Comparison of ENCODE assay signal across 9 mouse cellular contexts in the genomic region with DNA sequence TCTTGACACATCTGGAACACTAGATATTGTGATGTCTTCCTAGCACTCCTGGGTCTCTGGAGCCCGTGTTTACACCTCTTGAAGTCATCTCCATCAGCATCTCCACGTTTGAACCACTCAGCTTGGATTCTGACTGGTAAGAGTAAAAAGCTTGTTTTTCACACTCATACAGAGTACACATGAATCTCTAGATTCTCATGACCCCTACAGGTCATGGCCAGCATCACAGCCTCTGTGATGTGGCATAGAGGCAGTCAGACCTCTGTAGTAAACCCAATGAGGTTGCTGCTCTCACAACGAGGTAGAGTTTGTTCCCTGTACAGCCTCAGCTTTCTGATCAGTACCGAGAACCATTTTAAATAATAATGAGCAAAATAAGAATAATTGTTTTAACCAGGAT.
DNase-seq lines count a peak whose midpoint lies in the region; ATAC-seq and TF ChIP-seq lines count a peak whose summit lies in the region.
"Had no signal": no experiment of that assay in that cellular context is flagged by ENCODE, and none has a peak within 500 bp of the region (broad histone marks: within the 10 kb centered on the region; RNA-seq: fewer than 3 reads in every experiment).

No protein-coding gene starts in this region.

- H3K36me3 ChIP-seq in heart, postnatal 0 days (replicated peaks; ENCODE audit: control insufficient read depth, insufficient read depth, low read length) = no peaks in the 10 kb centered on the region
- no peaks in the 10 kb centered on the region for H3K36me3 ChIP-seq in heart, embryonic 11.5 days (ENCODE audit: control insufficient read depth, insufficient read depth, low read length)
- no peaks in the 10 kb centered on the region for H3K36me3 ChIP-seq in liver, postnatal 0 days (replicated peaks; ENCODE audit: insufficient read depth, low read length)
- H3K36me3 ChIP-seq in liver, embryonic 12.5 days = no peaks in the 10 kb centered on the region
- H3K36me3 ChIP-seq: embryonic facial prominence, embryonic 12.5 days; lung, embryonic 15.5 days had no signal

- H3K4me2 ChIP-seq in heart, postnatal 0 days (ENCODE audit: low read depth, low read length) = no peak overlapping the region
- no peak overlapping the region for H3K4me2 ChIP-seq in heart, embryonic 11.5 days
- H3K4me2 ChIP-seq in liver, postnatal 0 days (ENCODE audit: low read depth, low read length) = no peak overlapping the region
- H3K4me2 ChIP-seq in liver, embryonic 12.5 days = no peak overlapping the region
- H3K4me2 ChIP-seq: embryonic facial prominence, embryonic 12.5 days; lung, embryonic 15.5 days had no signal

- no peak for ATAC-seq in heart, postnatal 0 days (ENCODE audit: insufficient read depth, low read depth)
- no peak for ATAC-seq in heart, embryonic 11.5 days (replicated peaks; ENCODE audit: insufficient number of reproducible peaks, low FRiP score, low TSS enrichment)
- no peak for ATAC-seq in liver, postnatal 0 days
- ATAC-seq in liver, embryonic 12.5 days = no peak
- ATAC-seq in Patski = no peak

- no peak overlapping the region for H3K9ac ChIP-seq in heart, postnatal 0 days (replicated peaks; ENCODE audit: low read depth, low read length)
- H3K9ac ChIP-seq in heart, embryonic 11.5 days (ENCODE audit: low read depth, low read length) = no peak overlapping the region
- no peak overlapping the region for H3K9ac ChIP-seq in liver, postnatal 0 days (replicated peaks)
- H3K9ac ChIP-seq in liver, embryonic 12.5 days = no peak overlapping the region
- H3K9ac ChIP-seq: embryonic facial prominence, embryonic 12.5 days; lung, embryonic 15.5 days had no signal

- WGBS in heart, postnatal 0 days = 43% methylated on average over 4 of the region's 4 CpGs
- WGBS in heart, embryonic 11.5 days (ENCODE audit: insufficient replicate concordance) = 46% methylated on average over 4 of the region's 4 CpGs
- 46% methylated on average over 4 of the region's 4 CpGs for WGBS in liver, postnatal 0 days (ENCODE audit: insufficient replicate concordance)
- WGBS in liver, embryonic 12.5 days (ENCODE audit: insufficient replicate concordance) = 43% methylated on average over 4 of the region's 4 CpGs

- CTCF ChIA-PET in Patski (lab: Charles Lee) = no interaction called here

- 0 out of 2 replicates have a peak, but pooled peaks cover 9% of the 10 kb centered on the region for H3K9me3 ChIP-seq in heart, postnatal 0 days (replicated peaks; ENCODE audit: control insufficient read depth, low read length)
- no peaks in the 10 kb centered on the region for H3K9me3 ChIP-seq in heart, embryonic 11.5 days (replicated peaks; ENCODE audit: control insufficient read depth, low read length)
- H3K9me3 ChIP-seq in liver, postnatal 0 days (ENCODE audit: low read length) = no peaks in the 10 kb centered on the region
- H3K9me3 ChIP-seq in liver, embryonic 12.5 days (replicated peaks) = 0 out of 2 replicates have a peak, but pooled peaks cover 29% of the 10 kb centered on the region
- H3K9me3 ChIP-seq: embryonic facial prominence, embryonic 12.5 days; lung, embryonic 15.5 days had no signal

- in situ Hi-C loops in Patski (cut with MboI; ENCODE audit: low pct_unique_long_range_greater_than_20kb) = no loop called here

- peak; percentile 6; the same call in 1 of the 2 replicates for TF ChIP-seq CTCF in heart, postnatal 0 days (IDR thresholded peaks at IDR 0.05; ENCODE audit: low read depth)
- TF ChIP-seq CTCF in liver, postnatal 0 days (IDR thresholded peaks at IDR 0.05; ENCODE audit: low read depth) = peak; percentile 31
- TF ChIP-seq CTCF in Patski (IDR thresholded peaks at IDR 0.05) = peak; percentile 21

- no peaks in the 10 kb centered on the region for H3K27me3 ChIP-seq in heart, postnatal 0 days (ENCODE audit: control insufficient read depth, insufficient read depth, low read length)
- no peaks in the 10 kb centered on the region for H3K27me3 ChIP-seq in heart, embryonic 11.5 days (ENCODE audit: control insufficient read depth, insufficient read depth, low read length)
- H3K27me3 ChIP-seq in liver, postnatal 0 days (ENCODE audit: insufficient read depth, low read length) = no peaks in the 10 kb centered on the region
- H3K27me3 ChIP-seq in liver, embryonic 12.5 days (replicated peaks) = no peaks in the 10 kb centered on the region
- H3K27me3 ChIP-seq in Patski = no peaks in the 10 kb centered on the region
- H3K27me3 ChIP-seq: embryonic facial prominence, embryonic 12.5 days; lung, embryonic 15.5 days had no signal

- POLR2A ChIA-PET in Patski (lab: Charles Lee) = no interaction called here

- H3K4me3 ChIP-seq in heart, postnatal 0 days (ENCODE audit: low read depth, low read length) = no peak overlapping the region
- H3K4me3 ChIP-seq in heart, embryonic 11.5 days (ENCODE audit: low read depth, low read length) = no peak overlapping the region
- H3K4me3 ChIP-seq in liver, postnatal 0 days (ENCODE audit: low read depth, low read length) = no peak overlapping the region
- no peak overlapping the region for H3K4me3 ChIP-seq in liver, embryonic 12.5 days
- H3K4me3 ChIP-seq: embryonic facial prominence, embryonic 12.5 days; lung, embryonic 15.5 days had no signal

- no peak for TF ChIP-seq EP300 in heart, postnatal 0 days (IDR thresholded peaks at IDR 0.05; ENCODE audit: low read depth)
- TF ChIP-seq EP300 in liver, postnatal 0 days (IDR thresholded peaks at IDR 0.05; ENCODE audit: low read depth) = no peak

- no peak for DNase-seq in heart, postnatal 0 days (ENCODE audit: low spot score)
- DNase-seq in liver, postnatal 0 days = no peak
- no peak for DNase-seq in Patski (ENCODE audit: low read depth, low spot score)
- DNase-seq in kidney, postnatal 14 days = peak; percentile 10
- DNase-seq in thymus, postnatal 36 days = no peak

- no peaks in the 10 kb centered on the region for H3K4me1 ChIP-seq in heart, postnatal 0 days (ENCODE audit: control insufficient read depth, insufficient read depth)
- H3K4me1 ChIP-seq in heart, embryonic 11.5 days (ENCODE audit: control insufficient read depth, insufficient read depth, low read length) = no peaks in the 10 kb centered on the region
- no peaks in the 10 kb centered on the region for H3K4me1 ChIP-seq in liver, postnatal 0 days (ENCODE audit: insufficient read depth)
- no peaks in the 10 kb centered on the region for H3K4me1 ChIP-seq in liver, embryonic 12.5 days
- H3K4me1 ChIP-seq: embryonic facial prominence, embryonic 12.5 days; lung, embryonic 15.5 days had no signal

- no peak overlapping the region for H3K27ac ChIP-seq in heart, postnatal 0 days (ENCODE audit: low read depth)
- no peak overlapping the region for H3K27ac ChIP-seq in heart, embryonic 11.5 days (ENCODE audit: low read depth, low read length)
- H3K27ac ChIP-seq in liver, postnatal 0 days (ENCODE audit: low read depth) = no peak overlapping the region
- no peak overlapping the region for H3K27ac ChIP-seq in liver, embryonic 12.5 days
- H3K27ac ChIP-seq: embryonic facial prominence, embryonic 12.5 days; lung, embryonic 15.5 days had no signal
